Mouse (Mus musculus): ENCODE measurements at regions not wholly inside any gene's neighbourhood (a gene's known extent, or its start where the extent isn't known, plus 50 kb on each side); places are given as distances from the start of the nearest gene placed in this dataset.

DNA sequence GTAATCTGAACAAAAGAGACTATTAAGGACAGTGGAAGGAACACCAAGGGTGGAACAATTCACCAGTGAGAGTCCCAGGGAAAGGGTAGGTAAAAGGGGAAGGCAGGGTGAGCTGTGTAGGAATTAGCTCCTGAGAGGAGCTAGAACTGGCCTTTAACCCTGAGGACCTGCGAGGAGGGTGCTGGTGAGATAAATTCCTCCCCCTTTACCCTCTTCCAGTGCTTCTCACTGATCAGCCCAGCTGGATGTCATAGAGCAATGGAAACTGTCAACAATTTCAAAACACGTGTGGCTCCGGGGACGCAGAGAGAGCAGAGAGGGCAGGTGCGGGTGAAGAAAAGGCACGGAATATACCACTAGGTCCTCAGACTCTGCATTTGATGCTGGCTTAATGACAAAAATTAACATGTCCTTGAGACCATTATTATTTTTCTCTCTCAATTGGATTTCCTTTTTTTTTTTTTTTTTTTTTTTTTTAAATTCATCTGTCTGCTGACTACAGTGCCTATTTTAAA, 107.7 kb upstream of the Spats2l start:
- TF ChIP-seq GATA1 (IDR thresholded peaks at IDR 0.05; ENCODE audit: borderline replicate concordance, low read length) (no peak), FLI1 (IDR thresholded peaks at IDR 0.05; ENCODE audit: low read length) (no peak)

All from megakaryocyte, embryonic 14.5 days (primary cell).